Mouse (Mus musculus) spleen, embryonic (tissue): ENCODE results near the gene Cdr2l.

ENCODE experiments used
- CTCF ChIA-PET: fragments of 350-600 bp; sonication (Branson Sonifier 250); formaldehyde crosslinking; loops from one replicate; lab custom pipeline; 2022; lab: Charles Lee

The Cdr2l gene

DNA sequence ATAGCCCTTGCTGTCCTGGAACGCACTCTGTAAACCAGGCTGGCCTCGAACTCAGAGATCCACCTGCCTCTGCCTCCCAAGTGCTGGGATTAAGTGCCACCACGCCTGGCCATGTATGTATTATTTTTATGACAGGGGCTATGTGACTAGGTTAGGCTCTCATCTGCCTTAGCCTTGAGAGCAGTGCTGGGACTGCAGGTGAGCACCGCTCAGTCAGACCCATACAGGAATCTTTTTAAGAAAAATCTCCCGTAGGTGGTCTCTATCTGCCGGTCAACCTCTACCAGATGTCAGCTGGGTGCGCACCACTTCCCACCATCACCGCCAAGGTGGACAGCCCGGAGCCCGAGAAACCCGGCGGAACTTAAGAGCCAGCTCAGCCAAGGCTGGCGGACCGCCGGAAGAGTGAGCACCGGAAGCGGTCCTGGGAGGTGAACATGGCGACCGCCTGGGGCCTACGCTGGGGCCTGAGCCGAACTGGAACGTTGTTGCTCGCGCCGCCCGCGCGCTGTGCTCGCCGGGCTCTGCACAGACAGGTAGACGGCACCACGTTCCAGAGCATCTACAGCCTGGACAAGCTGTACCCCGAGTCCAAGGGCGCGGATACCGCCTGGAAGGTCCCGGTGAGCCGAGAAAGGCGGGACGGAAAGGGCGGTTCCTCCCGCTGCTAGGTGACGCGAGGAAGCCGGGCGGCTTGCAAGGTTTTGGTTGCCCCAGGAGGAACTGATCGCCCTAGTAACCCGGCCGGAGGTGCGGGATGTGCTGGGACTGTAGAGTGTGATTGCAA lies 21.8 kb downstream of the Cdr2l start, which contains the start of gene Mrpl58:
Gene Mrpl58, plus strand, starts transcription at position 415 of the 787 bp plus-strand sequence.
- CTCF ChIA-PET, result interaction anchor here (1.6 kb wide), 1 partner anchor 16 kb away, joined by 4 read pairs; no protein-coding TSS in a partner anchor

DNA sequence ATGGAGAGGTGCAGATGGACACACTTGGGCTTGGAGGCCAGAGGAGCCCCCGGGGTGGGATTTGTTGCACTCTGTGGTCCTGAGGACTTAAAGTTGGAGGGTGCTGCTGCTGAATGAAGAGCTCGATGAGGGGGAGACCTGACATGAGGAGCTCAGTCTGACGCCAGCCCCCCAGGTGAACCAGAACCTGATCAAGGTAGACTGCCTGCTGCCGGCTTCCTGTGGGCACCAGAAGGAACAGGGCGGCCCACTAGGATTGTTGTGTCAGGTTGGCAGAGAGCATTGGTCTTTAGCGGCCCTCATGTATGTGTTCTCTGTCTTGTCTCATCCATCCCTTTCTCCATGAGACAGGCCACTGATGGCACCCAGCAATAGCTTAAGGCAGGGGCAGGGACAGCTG lies 24.0 kb downstream of the Cdr2l start:
- CTCF ChIA-PET, result no interaction called here

DNA sequence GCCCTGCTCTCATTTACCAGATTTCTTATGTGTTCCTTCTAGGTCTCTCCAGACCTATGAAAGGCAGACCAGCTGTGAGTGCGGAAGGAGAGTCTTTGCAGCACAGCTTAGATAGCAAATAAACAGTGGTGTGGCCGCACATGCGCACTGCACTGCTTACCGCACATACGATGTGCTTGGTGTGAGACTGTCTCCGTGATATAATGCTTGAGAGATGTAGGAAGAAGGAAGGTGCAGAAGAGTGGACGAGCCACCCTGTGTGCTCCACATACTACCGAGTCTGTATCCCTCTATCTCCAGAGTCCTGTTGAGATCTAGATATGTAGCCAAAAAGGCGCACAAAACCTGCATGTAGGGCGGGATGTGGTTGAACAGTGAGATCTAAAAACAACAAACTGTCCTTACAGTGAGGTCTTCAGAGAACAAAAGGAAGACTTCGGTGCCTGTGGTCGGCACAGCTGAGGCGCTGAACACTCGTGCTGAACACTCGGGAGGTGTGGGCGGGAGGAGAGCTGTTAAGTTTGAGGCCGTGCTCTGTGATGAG lies 25.2 kb downstream of the Cdr2l start:
- CTCF ChIA-PET, result interaction anchor here (0.6 kb wide), 1 partner anchor 60 kb away, joined by 7 read pairs; no protein-coding TSS in a partner anchor

- CTCF ChIA-PET, result interaction anchor here (1.1 kb wide), 1 partner anchor 14 kb away, joined by 3 read pairs; no protein-coding TSS in a partner anchor
Observed at GRCm38 (mm10) chr11:115408266-115408920, 26.7 kb downstream of the Cdr2l start.

GRCm38 (mm10) chr11:115409556-115409955 lies 27.8 kb downstream of the Cdr2l start:
- CTCF ChIA-PET, result no interaction called here

DNA sequence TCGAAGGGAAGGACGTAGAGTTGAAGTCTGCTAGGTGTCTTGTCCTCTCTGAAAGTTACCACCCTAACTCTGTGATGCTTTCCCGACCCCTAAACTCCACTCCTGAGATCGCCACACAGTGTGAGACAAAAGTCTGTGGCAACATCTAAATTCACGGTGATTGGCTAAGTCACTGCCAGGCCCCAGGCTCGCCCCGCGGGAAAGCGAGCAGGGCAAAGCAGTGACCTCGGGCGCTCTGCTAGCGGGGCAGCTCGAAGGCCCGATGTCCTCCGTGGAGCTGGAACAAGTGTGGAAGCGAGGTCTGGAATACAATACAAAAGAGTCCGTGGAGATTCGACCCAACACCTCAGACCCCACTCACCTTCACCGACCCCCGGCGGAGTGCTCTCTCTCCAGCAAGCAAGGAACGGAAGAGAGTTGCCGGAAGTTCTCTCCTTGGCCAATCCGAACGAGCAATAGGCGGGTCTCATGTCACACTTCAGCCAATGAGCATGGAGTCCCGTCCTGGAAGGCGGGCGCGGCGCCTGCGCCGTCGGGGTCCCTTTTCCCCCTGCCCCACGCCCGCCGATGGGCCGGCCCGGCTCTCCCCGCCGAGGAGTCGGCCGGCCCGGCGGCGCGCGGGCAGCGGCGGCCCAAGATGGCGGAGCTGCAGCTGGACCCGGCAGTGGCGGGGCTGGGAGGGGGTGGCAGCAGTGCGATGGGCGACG lies 38.0 kb downstream of the Cdr2l start, which contains the start of the genes Atp5h and Kctd2:
Gene Atp5h, minus strand, starts transcription at position 432 of the 707 bp plus-strand sequence.
Gene Kctd2, plus strand, starts transcription at position 598 of the 707 bp plus-strand sequence.
- CTCF ChIA-PET, result interaction anchor here (1.1 kb wide), 1 partner anchor 16 kb away, joined by 4 read pairs; the partner anchor contains the start of gene Mrpl58

DNA sequence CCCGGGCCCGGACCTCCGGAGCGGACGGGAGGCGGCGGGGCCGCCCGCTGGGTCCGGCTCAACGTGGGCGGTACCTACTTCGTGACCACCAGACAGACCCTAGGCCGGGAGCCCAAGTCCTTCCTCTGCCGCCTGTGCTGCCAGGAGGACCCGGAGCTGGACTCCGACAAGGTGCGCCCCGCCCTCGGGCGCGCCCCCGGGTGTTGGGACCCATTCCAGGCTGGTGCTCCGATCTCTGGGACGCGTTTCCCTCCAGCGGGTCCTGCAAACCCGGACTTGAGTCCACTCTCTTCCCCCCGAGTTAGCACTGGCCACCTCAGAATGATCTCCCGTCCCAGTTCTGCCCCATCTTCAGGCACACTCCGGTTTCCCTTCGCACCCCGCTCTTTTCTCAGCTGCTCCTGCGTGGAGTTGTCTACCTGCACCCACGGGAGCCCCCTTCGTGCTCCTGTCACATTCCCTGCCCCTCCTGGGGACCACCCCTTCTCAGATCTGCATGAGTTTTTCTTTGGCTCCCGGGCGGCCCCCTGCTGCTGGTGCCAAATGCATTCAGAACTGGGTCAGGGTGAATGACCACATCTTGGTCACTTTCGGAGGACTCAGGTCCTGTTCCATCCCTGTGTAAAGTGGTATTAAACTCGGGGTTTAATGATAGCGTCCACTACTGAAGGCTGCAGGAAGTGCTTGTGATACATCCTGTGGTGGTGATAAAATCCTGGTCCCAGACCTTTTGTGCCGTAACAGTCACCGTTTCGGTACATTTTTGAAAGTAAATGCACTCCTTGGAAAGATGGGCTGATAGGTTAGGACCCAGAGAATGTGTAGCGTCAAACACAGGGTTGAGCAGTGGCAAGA lies 38.8 kb downstream of the Cdr2l start:
- CTCF ChIA-PET, result no interaction called here

- CTCF ChIA-PET, result no interaction called here
Observed at GRCm38 (mm10) chr11:115421328-115421727, 39.6 kb downstream of the Cdr2l start.

GRCm38 (mm10) chr11:115421972-115422371 lies 40.3 kb downstream of the Cdr2l start:
- CTCF ChIA-PET, result interaction anchor here (0.7 kb wide), 1 partner anchor 13 kb away, joined by 3 read pairs; no protein-coding TSS in a partner anchor

DNA sequence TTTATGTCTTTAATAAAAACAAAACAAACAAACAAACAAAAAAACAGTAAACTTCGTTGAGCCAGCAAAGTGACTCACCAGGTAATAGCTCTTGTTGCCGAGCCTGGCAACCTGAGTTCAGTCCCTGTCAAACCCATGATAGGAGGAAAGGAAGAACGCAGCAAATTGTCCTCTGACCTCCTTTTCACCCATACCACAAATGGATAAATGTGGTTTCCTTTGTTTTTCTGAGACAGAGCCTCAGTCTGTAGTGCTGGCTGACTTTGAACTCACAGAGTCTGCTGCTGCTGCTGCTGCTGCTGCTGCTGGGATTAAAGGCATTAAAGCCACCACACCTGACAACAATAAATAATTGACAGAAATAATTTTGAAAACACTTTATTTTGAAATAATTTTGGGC lies 41.4 kb downstream of the Cdr2l start:
- CTCF ChIA-PET, result no interaction called here

GRCm38 (mm10) chr11:115424666-115425065 lies 43.0 kb downstream of the Cdr2l start:
- CTCF ChIA-PET, result no interaction called here

DNA sequence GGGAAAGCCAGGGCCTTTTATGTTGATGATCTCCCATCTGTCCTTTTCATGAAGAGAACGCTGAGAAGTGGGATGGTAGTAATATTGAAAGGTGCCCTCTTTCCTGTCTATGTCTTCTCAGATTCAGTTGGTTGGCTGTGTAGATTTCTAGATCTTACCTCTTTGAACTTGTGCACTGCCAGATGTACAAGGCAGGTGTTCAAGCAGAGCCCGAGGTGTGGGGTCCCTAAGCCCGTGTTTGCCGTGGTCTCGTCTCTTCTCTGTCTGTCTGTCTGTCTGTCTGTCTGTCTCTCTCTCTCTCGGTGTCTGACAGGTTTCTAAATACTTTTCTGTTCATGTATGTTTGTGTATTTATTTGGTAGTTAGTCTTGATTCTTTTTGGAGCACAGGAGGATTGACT lies 44.0 kb downstream of the Cdr2l start:
- CTCF ChIA-PET, result no interaction called here

DNA sequence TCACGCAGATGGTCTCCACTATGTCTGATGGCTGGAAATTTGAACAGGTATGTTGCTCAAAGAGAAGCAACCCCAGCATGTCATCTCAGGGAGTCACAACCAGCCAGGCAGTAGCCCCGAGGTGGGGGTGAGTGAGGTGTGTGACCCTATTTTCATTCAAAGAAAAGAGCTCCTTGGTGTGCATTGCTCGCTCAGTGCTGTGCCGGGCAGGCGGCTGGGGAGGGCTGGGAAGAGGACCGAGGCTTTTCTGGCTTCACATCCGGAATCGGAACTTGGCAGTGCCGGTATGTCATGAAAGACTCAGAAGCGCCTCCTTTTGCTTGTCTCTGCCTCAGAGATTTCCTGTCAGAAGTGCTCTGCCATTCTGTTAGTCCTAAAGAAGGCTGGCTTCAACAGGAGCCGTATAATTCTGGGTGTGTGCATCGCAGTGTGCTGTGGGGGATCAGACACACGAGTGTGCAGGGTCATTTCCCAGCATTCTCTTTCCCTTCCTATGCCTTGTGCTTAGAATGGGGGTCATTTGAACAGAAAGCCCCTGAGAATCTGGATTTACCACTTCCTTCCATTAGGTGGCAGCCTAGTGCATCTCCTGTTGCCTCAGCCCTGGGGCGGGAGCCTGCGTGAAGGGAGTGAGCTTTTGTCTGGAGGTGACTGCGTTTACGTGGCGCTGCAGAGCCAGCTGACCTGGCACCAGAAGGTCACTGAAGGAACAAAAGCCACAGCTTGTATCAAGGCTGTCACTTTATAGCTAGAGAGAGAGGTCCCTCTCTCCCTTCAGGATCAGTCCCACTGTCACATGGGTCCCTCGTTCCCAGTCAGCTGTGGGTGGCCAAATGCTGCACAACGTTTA lies 46.0 kb downstream of the Cdr2l start:
- CTCF ChIA-PET, result no interaction called here

GRCm38 (mm10) chr11:115429307-115429706 lies 47.6 kb downstream of the Cdr2l start:
- CTCF ChIA-PET, result no interaction called here

DNA sequence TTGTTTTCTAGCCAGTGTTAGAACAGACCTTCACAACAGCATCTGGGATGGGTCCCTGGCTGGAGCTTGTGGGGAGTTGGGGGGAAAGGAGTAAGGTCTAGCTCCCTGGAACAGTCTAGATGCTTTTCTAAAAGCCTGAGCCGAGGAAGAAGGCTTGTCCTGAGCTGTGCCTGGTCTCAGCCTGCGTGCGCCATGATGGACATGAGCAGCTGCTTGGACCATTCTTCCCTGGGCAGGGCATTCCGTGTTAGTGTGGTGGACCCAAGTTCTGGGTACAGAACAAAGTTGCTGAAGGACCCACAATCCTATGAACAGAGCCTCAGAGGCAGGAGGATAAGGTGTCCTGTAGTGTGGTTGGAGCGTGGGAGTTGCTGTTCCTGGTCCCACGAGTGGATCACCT lies 48.8 kb downstream of the Cdr2l start:
- CTCF ChIA-PET, result no interaction called here

GRCm38 (mm10) chr11:115432814-115433213 lies 51.1 kb downstream of the Cdr2l start:
- CTCF ChIA-PET, result no interaction called here

GRCm38 (mm10) chr11:115433342-115433741 lies 51.6 kb downstream of the Cdr2l start:
- CTCF ChIA-PET, result no interaction called here

DNA sequence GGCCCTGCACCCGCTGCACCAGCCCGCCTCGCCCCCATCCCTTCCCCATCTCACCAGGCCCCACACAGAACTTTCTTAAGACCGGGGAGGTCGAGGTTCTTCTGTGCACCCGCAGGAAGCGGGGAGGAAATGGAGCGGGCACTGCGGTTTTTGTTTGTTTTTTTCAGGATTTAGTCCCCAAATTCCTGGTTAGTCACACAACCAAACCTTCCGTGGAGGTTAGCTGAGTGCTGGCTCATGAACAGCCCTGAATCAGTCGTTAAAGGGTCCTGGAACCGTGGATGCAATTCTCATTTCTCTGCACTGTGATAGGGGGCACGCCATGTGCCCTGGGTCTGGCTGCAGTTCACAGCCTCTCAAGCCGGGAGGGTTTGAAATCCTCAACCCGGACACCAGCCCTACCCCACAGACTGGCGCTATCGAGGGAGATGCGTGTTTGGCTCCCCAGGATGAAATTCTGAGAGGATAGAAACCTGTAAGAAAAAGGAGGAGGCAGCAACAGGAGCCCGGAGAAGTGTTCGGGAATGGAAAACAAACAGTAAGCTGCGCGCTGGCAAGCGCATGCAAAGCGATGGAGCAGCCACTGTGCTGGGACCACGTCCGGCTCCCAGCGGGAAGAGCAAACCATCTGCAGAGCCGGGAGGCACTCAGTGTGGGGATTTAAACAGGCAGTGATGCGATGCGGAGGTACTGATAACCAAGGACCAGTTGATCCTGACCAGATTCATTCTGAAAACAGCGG lies 54.1 kb downstream of the Cdr2l start:
- CTCF ChIA-PET, result no interaction called here

- CTCF ChIA-PET, result no interaction called here
Observed at GRCm38 (mm10) chr11:115437571-115438122, 55.9 kb downstream of the Cdr2l start.
